Mouse (Mus musculus): ENCODE results near the gene Ubr7. TPM values are rescaled to one million over a fixed set of nuclear protein-coding genes. Genes with fewer than 3 reads are reported as not detected.

Ubr7 gene
- total and polyA plus RNA-seq, 2 experiments from 2014 or later, result 26.1 to 59.1 TPM

GRCm38 (mm10) chr12:102729855-102730797 lies 27.6 kb upstream of the Ubr7 start:
- H3K4me2 ChIP-seq (ENCODE audit: low read depth), result peak overlapping the region; percentile 39
- H3K27ac ChIP-seq (ENCODE audit: low read depth, low read length), result peak overlapping the region; percentile 83
- peak overlapping the region; percentile 33; the same call in 1 of the 2 replicates for H3K9ac ChIP-seq
- H3K4me1 ChIP-seq (ENCODE audit: insufficient read depth), result peaks cover 16% of the 10 kb centered on the region
- peak; percentile 98 for ATAC-seq
- TF ChIP-seq CTCF (IDR thresholded peaks at IDR 0.05; ENCODE audit: low read depth), result no peak
- no peaks in the 10 kb centered on the region for H3K36me3 ChIP-seq (ENCODE audit: insufficient read depth)
- no peak overlapping the region for H3K4me3 ChIP-seq (ENCODE audit: low read depth, low read length)
- no peaks in the 10 kb centered on the region for H3K9me3 ChIP-seq (ENCODE audit: low read length)
- no peaks in the 10 kb centered on the region for H3K27me3 ChIP-seq (ENCODE audit: insufficient read depth, low read length)
- DNase-seq, result peak; percentile 94
- 30% methylated on average over 26 of the region's 26 CpGs for WGBS

GRCm38 (mm10) chr12:102730798-102731619 lies 26.8 kb upstream of the Ubr7 start:
- Histone ChIP-seq H3K9ac (peak overlapping the region; percentile 33; the same call in 1 of the 2 replicates), H3K9me3 (ENCODE audit: low read length) (no peaks in the 10 kb centered on the region)

GRCm38 (mm10) chr12:102733381-102733780 lies 24.4 kb upstream of the Ubr7 start:
- ATAC-seq, result no peak
- Histone ChIP-seq H3K4me1 (ENCODE audit: insufficient read depth) (peaks cover 16% of the 10 kb centered on the region), H3K27ac (ENCODE audit: low read depth, low read length) (no peak overlapping the region), H3K9ac (no peak overlapping the region), H3K9me3 (ENCODE audit: low read length) (no peaks in the 10 kb centered on the region), H3K36me3 (ENCODE audit: insufficient read depth) (no peaks in the 10 kb centered on the region), H3K4me2 (ENCODE audit: low read depth) (no peak overlapping the region), H3K4me3 (ENCODE audit: low read depth, low read length) (no peak overlapping the region), H3K27me3 (ENCODE audit: insufficient read depth, low read length) (no peaks in the 10 kb centered on the region)
- TF ChIP-seq CTCF (IDR thresholded peaks at IDR 0.05; ENCODE audit: low read depth), result peak; percentile 72
- DNase-seq, result peak; percentile 63
- WGBS, result 15% methylated on average over 5 of the region's 5 CpGs

More at GRCm38 (mm10) chr12:102730798-102731619, 26.8 kb upstream of the Ubr7 start:
- Histone ChIP-seq H3K27me3 (ENCODE audit: insufficient read depth, low read length) (no peaks in the 10 kb centered on the region), H3K27ac (ENCODE audit: low read depth, low read length) (peak overlapping the region; percentile 83), H3K4me1 (ENCODE audit: insufficient read depth) (peaks cover 16% of the 10 kb centered on the region), H3K4me2 (ENCODE audit: low read depth) (peak overlapping the region; percentile 39), H3K4me3 (ENCODE audit: low read depth, low read length) (no peak overlapping the region), H3K36me3 (ENCODE audit: insufficient read depth) (no peaks in the 10 kb centered on the region)
- TF ChIP-seq CTCF (IDR thresholded peaks at IDR 0.05; ENCODE audit: low read depth), result no peak
- DNase-seq (peak; percentile 67), ATAC-seq (peak; percentile 52; the same call in 1 of the 2 replicates)
- WGBS, result 12% methylated on average over 16 of the region's 16 CpGs

GRCm38 (mm10) chr12:102739096-102739495 lies 18.7 kb upstream of the Ubr7 start:
- DNase-seq (no peak), ATAC-seq (no peak)
- H3K27me3 ChIP-seq (ENCODE audit: insufficient read depth, low read length), result no peaks in the 10 kb centered on the region
- H3K4me3 ChIP-seq (ENCODE audit: low read depth, low read length), result no peak overlapping the region
- H3K36me3 ChIP-seq (ENCODE audit: insufficient read depth), result no peaks in the 10 kb centered on the region
- peaks cover 12% of the 10 kb centered on the region for H3K4me1 ChIP-seq (ENCODE audit: insufficient read depth)
- H3K4me2 ChIP-seq (ENCODE audit: low read depth), result no peak overlapping the region
- H3K27ac ChIP-seq (ENCODE audit: low read depth, low read length), result no peak overlapping the region
- WGBS, result 67% methylated on average over 5 of the region's 5 CpGs
- H3K9ac ChIP-seq, result no peak overlapping the region
- TF ChIP-seq CTCF (IDR thresholded peaks at IDR 0.05; ENCODE audit: low read depth), result no peak
- no peaks in the 10 kb centered on the region for H3K9me3 ChIP-seq (ENCODE audit: low read length)

- no peak overlapping the region for H3K9ac ChIP-seq
- H3K4me1 ChIP-seq (ENCODE audit: insufficient read depth), result peaks cover 19% of the 10 kb centered on the region
- peak; percentile 38 for TF ChIP-seq CTCF (IDR thresholded peaks at IDR 0.05; ENCODE audit: low read depth)
- DNase-seq, result no peak
- no peak overlapping the region for H3K4me3 ChIP-seq (ENCODE audit: low read depth, low read length)
- H3K27me3 ChIP-seq (ENCODE audit: insufficient read depth, low read length), result no peaks in the 10 kb centered on the region
- no peak overlapping the region for H3K4me2 ChIP-seq (ENCODE audit: low read depth)
- no peak overlapping the region for H3K27ac ChIP-seq (ENCODE audit: low read depth, low read length)
- WGBS, result 69% methylated on average over 3 of the region's 3 CpGs
- no peak for ATAC-seq
- H3K36me3 ChIP-seq (ENCODE audit: insufficient read depth), result no peaks in the 10 kb centered on the region
- no peaks in the 10 kb centered on the region for H3K9me3 ChIP-seq (ENCODE audit: low read length)
These were observed 17.5 kb upstream of the Ubr7 start for GRCm38 (mm10) chr12:102740285-102740684.

- no peaks in the 10 kb centered on the region for H3K9me3 ChIP-seq (ENCODE audit: low read length)
- no peak overlapping the region for H3K4me3 ChIP-seq (ENCODE audit: low read depth, low read length)
- 90% methylated on average over 7 of the region's 7 CpGs for WGBS
- peaks cover 19% of the 10 kb centered on the region for H3K4me1 ChIP-seq (ENCODE audit: insufficient read depth)
- no peaks in the 10 kb centered on the region for H3K27me3 ChIP-seq (ENCODE audit: insufficient read depth, low read length)
- peaks cover 7% of the 10 kb centered on the region; the same call in 1 of the 2 replicates for H3K36me3 ChIP-seq (ENCODE audit: insufficient read depth)
- DNase-seq (no peak), ATAC-seq (no peak)
- peak overlapping the region; percentile 85; the same call in 1 of the 2 replicates for H3K4me2 ChIP-seq (ENCODE audit: low read depth)
- no peak for TF ChIP-seq CTCF (IDR thresholded peaks at IDR 0.05; ENCODE audit: low read depth)
- peak overlapping the region; percentile 82; the same call in 1 of the 2 replicates for H3K9ac ChIP-seq
- no peak overlapping the region for H3K27ac ChIP-seq (ENCODE audit: low read depth, low read length)
These were observed 15.7 kb upstream of the Ubr7 start for GRCm38 (mm10) chr12:102742056-102742455.

All from forebrain, postnatal 0 days (tissue).